Mouse (Mus musculus) G1E (cell line): ENCODE measurements at regions not wholly inside any gene's neighbourhood (a gene's known extent, or its start where the extent isn't known, plus 50 kb on each side); places are given as distances from the start of the nearest gene placed in this dataset.

Source experiments
- CTCF ChIP-seq: IDR thresholded peaks from 2 replicates; pipeline ENCODE4 v1.5.1; 2012; ENCODE audit warnings: low read depth, low read length, inconsistent platforms, mixed read lengths
- GATA1 ChIP-seq: IDR thresholded peaks from 2 replicates; pipeline ENCODE4 v1.6.1; 2012; ENCODE audit warnings: borderline replicate concordance, low read length, inconsistent platforms, mixed read lengths
- TAL1 ChIP-seq: conservative IDR thresholded peaks from 2 replicates; pipeline ENCODE4 v1.6.1; 2012; ENCODE audit warnings: low read depth, low read length, inconsistent platforms, mixed read lengths

- TF ChIP-seq CTCF (no peak), TAL1 (no peak), GATA1 (no peak)
Measured at GRCm38 (mm10) chr13:44251503-44251902, 466.9 kb downstream of the Cd83 start.
